Mouse (Mus musculus) cerebellum, postnatal 4 days (tissue): ENCODE data around the gene Asic2.

Source experiments
- DNase-seq, 2 experiments: peaks; one replicate each; pipeline ENCODE4 v3.0.0; 2022; ENCODE audit warnings: low spot score in 2 of 2, mixed read lengths in 1 of 2

Gene Asic2

DNA sequence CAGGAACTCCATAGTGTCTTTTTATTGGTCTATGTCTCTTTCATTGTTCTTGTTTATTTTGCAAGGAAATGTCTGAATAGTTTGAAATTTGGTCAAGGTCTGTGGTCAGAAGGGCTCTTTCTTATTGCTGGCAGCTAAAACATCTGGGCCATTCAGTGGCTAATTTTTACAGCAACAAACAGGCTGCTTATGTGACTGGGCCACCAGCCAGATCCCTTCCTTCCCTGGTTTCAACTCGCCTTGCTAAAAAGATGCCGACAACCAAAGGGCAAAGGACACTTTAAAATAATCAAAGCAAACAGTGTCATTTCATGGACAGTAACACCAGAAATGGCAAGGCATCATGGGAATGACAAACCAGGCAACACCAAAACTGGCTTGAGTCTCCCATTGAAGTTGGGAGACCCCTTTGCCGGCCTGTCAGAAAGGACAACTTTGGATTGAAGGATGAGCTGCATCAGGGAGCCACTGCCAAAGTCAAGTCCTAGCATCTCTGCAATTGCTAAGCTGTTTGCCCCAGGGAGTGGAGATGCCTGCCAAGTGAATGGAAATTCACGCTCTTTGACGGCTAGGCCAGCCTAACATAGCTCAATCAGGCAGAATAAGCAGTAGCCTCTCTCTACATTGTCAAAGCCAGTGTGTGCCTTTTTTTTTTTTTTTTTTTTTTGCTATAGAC, 123.1 kb downstream of the Asic2 start:
- peak; percentile 36 to 66 for DNase-seq

DNA sequence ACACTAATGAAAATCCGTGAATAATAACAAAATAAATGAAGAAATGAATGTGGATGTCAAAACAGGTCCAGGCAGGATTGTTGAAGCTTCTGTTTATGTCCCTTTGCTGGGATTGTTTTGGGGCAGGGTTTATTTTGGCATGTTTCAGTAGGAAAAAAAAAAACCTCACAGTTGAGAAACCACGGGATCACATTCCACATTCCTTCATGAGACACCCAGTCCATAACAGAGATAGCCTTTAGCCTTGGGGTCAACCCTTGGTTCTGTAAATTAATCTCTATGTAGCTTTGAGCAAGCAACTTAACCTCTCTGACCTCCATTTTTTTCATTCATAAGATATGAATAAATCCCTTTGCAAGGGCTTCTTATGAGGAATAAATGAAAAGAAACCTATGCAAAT, 127.3 kb downstream of the Asic2 start:
- DNase-seq = no peak

DNA sequence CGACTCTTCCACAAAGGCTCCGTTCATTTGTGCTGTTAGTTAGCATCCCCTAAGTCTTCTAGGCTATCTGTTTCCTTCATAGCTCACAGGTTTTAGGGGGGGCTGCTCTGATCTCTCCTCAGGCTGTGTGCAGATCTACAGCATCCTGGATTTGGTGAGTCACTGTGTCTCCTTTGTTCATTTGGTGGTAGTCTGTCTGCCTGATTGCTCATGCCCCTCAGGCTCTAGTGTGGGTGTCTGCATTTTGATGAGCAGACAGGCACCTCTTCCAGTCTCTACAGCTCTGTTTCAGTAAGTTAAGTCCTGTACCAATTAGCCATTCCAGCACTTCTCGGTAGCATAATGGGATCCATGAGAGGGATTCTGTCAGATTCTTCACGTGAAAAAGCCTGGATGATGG, 129.8 kb downstream of the Asic2 start:
- no peak for DNase-seq

DNA sequence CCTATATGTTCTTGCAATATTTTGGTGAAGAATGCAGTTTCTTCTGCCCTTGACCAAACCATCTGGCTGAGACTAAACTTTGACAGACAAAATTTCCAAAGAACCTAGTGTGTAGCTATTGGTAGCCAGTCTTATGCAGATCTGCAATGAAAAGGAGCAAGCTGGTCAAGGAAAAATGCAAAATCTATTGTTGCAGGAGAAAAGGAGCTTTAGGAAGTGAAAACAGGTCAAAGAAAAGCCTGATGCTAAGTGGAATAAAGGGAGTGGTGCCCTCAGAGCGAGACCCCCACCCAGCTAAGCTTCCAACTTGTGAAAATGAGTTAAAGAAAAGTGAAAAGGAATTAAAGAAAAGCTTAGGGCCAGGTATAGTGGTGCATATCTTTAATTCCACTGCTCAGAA, 135.9 kb downstream of the Asic2 start:
- DNase-seq = no peak

DNA sequence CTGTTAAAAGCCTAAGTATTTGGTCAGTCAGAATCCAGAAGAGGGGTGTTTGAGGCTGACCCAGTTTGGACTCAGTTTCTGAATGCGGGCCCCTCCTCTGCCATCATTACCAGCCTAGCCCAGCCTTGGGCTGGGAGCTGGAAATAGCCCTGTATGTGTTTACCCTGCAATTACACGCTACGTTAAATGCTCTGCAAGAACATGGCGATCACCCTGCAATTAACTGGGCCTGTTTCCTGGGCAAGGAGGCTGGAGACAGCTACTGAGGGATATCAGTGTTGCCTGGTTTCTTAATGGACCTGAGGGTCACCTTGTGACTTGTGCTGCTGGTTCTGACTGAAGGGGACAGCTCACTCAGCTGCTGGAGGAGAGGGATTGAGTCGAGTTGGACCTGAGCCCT, 151.7 kb downstream of the Asic2 start:
- DNase-seq = no peak

DNA sequence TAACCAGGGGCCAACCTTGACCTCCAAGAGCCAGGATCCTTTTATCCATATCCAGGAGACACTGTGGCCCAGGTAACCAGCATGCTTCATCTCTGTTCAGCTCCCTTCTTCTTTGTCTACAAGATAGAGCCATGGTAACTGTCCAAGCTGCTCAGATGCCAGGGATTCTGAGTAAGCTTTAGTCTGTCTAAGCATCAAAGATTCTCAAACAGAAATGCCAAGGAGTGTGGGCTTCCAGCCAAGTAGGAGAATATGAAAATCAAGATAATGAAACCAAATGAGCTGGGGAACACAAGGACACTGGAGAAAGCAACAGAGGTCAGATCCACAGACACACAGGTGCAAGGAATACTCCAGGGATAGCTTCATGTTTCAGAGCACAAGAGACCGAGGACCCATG, 153.4 kb downstream of the Asic2 start:
- no peak for DNase-seq

DNA sequence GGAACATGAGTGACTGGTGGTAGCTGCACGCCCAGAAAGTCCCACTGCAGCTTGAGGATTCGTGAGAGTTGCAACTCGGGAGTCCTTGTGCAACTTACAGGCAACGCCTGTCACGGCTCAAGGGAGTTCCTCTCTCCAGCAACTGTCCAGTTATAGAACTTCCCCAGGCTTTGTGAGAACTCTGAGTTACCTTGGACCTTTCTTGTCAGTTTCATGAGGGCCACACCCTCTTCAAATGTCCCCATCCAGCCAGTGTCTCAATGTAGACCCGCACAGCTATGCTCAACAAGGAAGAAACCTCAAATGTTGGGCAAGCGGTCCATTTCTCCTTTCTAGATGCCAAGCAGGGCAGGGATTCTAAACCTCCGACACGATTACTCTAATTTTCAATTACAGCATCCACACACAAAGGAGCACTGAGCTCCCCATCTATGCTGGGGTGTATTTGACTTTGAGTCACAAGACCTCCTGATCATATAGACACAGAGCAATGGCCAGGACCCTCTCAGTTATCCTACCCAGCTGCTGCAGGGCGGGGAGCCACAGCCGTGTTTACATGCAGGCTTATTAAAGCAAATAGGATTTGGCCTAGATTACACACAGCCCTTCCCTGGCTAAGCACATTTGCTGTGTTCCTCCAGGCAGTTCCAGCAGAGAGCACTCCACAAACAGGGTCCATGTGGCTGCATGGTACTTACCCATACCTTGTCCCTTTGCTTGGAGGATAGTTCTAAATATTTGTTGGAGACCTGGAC, 161.2 kb downstream of the Asic2 start:
- DNase-seq = no peak

DNA sequence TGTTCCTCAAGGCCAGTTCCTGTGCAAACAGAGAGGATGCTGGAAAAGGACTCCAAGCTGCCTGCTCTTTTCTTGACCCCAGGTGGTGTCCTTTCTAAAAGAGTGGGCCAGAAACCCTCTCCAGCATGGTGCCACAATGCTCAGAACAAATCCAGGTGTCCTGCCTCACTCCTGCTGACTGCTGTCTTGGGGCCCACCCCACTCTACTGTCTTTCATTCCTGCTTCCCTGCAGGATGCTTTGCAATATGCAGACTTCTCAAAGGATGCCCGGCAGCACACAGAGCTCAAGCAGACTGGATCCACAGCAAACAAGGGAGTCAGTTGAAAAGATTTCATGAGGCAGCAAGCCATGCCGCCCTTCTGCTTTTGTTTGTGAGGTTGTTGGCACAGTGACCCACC, 164.7 kb downstream of the Asic2 start:
- DNase-seq = no peak

DNA sequence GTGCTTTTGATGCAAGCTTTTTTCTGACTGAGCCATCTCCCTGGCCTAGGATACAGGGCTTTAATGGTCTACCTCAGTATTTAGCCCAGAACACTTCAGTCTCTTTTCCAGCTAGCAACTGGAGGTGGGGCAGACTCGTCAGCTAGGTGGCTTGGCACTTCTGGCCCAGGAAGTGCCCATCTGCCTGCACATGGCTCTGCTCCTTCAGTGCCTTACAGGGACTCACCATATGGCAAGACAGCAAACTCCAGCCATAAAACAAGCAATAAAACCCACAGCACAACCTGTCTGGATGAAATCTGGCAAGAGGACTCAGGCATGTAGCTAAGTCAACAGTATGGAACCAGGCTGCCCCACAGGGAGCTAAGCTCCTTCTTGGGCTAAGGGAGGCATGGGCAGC, 165.6 kb downstream of the Asic2 start:
- no peak for DNase-seq

DNA sequence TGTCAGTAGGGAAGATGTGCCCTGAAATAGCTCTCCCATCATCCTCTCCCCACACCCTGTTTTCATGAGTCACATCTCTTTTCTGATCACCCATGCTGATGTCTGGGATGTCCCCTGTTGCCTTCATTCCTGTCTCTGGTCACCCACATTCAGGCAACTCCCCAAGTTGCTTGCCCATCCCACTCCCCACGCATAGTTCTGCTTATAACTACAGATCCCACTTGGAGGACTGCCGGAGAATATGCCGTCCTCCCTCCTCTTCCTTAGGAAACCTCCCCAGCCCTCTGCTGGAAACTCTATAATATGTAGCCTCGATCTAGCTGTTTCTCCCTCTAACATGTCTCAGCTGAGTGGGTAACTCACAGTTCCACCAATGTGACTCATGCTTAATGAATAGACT, 167.4 kb downstream of the Asic2 start:
- DNase-seq = no peak

DNA sequence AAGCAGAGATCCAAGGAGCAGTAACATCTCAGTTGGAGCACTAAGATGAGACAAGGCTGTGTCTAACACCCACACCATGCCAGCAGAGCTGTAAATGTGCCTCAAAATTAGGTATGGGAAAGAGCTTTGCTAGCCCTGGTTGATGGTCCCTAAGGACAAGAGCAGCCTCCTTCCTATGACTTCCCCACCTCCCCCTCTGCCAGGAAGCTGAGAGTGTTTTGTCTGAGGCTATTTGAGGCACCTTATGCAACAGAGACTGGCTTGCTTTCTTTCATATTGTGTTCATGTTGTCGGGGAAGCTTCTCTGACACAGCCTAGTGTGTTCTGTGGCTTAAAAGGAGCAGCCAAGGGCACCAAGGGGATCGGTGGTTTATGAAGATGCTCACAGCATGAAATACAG, 174.7 kb downstream of the Asic2 start:
- no peak for DNase-seq

DNA sequence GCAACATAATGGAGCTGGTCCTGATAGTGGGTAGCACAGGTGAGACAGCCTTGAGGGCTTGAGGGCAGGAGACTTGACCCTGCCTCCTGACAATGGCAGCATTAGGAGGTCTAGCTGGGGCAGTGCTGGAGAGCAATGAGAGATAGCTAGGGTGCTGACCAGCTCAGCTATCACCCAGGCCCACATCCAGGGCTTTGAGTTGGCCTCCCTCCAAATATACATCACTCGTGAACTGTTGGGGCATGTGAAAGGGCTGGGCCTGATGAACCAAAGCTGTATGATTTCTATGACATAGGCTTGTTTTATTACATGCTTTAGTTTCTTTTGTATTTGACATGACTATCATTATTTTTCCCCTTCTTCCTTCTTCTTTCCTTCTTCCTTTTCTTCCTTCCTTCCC, 176.7 kb downstream of the Asic2 start:
- DNase-seq = no peak

DNA sequence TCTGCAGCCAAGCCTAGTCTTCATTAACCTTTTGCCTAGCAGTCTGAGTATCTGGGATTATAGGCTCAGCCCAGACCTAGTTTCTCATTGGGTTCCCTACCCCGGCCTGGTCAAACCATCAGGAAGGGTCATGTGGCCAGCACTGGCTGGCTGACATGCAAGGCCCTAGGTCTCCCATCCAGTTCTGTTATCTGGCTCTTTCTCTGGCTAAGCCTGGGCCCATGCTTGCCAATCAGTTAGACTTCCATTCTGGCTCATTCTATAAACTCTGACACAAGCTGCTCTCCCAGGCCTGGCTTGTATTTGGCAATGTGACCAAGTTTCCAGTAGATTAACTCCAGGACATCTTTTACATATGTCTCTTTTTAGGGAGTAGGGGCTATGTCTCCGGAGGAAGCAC, 187.7 kb downstream of the Asic2 start:
- peak in 1 of 2 experiments; percentile 30 for DNase-seq

DNA sequence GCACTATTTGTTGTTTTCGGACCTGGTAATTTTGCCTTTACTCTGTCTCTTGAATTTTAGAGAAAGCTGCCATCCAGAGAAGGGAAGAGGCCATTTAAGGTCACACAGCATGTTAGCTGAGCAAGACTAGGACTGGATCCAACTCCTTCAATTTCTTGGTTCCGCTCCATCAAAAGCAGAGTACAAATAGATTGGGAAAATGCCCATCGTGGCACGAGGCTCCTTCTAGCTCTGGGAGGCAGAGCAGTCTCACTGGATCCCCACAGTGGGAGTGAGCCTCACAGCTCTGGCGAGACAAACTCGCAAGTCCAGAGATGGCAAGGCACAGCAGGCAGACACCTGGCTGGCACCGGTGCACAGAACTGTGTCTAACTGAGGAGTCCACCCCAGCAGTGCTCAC, 188.4 kb downstream of the Asic2 start:
- DNase-seq = peak in 1 of 2 experiments; percentile 55

DNA sequence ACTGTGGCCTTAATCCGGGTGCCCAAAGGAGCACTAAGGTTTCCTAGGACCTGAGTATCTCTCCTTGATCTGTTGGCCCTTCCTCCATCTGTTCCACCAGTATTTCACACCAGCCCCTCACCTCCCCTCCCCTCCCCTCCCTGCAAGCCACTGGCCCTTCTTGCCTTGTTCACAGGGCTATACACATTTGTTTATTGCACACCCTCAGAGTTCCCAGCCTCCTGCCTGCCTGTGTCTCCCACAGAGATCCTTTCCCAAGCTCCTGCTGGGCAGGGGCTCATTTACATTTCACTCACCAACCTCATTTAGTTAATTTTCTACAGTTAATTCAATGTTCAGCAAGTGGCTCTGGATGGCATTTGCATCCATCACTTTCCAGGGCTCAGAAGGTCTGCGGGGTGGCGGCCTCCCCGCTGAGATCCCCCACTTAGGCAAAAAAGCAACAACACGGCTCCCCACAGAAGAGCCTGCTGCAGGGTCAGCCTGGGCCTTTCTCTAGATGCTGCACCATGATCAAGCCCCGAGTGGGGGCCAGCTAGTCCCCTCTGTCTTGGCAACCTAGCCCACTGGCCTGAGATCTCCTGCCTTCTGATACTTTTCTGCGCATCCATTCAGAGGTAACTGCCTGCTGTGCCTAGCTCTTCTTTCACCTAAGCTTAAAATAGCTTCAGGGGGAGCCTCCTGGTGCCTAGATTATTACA, 196.9 kb downstream of the Asic2 start:
- no peak for DNase-seq

DNA sequence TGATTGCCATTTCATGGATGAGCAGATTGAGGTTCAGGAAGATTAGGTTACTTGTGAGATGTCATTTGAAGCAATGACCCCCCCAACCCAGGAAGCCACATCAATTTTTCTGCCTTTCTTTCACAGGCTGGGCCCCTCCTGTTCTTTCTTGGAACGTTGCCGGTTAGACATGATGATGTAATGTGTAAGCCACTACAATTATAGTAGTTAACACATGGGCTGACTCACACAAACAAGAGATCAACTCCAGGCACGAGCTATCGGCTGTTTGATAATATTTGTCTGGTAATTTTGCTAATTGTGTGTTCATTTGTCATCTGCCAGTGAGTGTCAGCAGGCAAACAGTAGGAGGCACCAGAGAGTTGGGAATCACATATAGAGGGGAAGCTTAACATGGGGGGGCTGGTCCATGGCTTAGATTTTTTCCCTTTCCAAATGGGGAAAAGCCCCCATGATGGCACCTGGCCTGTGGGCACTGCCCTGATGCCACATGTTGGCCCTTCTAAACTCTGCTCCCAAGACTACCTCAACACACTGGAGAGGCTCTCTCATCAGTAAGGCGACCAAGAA, 198.5 kb downstream of the Asic2 start:
- DNase-seq = no peak

DNA sequence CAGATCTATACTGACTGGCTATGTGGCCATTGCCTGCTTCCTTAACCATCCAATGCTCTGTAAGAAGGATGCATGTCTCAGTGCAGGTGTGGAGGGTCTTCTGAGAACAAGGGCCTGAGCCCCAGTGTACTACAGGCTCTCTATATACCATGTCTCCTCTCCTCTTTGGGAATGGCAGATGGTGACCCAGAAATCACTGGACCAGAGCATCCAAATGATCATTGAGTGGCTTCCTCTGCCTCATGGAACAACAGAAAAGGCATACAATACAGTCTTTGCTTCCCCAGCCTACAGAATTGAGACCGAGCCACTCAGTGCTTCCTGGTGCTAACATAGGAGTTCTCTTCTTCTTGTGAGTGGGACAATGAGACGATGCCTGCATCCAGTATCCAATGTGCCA, 200.0 kb downstream of the Asic2 start:
- no peak for DNase-seq

DNA sequence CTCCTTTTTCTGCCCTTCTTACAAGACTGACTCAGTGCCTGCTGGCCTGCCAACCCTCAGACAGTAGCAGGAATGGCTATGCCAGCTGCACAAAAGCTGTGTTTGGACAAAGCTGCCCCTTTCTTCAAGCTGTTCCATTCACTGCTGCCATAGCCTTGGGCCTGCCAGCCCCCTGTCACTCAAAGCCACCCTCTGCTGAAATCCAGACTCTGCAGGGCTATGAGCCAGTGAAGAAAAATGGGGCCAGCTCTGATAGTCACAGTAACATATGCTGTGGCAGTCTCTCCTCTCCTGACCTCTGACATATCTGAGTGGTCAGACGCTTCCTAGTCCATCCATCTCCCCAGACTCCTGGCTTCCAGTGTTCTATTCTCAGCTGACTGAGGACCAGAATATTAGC, 200.5 kb downstream of the Asic2 start:
- peak in 1 of 2 experiments; percentile 74 for DNase-seq

DNA sequence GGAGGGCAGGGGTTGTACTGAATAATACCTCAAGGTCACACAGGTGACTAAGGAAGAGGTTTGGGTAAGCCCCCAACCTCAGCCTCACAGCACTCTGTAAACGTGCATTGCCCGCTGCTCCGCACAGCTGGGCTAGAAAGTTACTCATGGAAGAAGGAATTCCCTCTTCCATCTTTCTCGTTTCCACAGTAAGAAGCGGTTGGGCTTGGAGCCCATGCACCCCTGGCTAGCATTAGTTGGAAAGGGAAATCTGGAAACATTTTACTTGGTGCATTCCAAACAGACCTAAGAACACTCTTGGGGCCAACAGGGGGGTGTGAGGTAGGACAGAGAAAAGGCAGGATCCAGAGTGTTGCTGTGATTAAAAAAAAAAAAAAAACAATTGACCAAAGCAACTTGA, 203.0 kb downstream of the Asic2 start:
- no peak for DNase-seq

DNA sequence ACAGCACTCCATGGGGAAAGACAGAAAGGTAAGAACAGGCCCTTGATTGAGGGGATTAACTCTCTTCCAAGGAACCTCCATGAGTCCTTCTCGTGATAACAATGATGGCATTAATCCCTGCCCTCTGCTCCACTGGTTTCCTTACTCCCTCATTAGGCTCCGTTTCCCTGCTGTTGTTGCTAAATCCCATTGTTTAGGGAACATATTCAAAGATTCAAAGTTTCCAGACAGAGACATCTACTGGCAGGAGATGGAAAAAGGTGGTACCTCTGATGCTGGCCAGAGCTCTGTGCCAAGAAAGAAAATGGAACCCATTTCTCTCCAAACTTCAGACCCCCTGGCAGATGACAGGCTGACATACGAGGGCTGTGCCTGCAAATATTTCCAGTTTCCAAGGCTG, 203.5 kb downstream of the Asic2 start:
- no peak for DNase-seq

DNA sequence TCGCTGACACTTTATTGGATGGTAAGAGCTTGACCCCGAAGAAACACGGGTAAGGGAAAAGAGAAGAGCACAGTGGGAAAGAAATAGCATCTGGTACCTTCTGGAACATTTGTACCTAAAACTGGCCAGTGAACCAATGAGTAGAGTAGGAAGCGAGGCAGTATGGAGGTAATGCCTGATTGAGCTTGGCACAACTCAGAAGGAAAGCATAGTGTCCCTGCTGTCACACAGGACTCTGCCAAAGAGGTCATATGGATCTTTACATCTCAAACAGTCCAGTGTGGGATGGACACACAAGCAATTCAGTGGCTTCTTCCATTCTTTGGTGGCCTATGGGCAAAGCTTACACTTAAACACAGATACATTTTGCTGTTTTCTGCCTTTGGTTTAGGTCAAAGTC, 211.0 kb downstream of the Asic2 start:
- DNase-seq = no peak

DNA sequence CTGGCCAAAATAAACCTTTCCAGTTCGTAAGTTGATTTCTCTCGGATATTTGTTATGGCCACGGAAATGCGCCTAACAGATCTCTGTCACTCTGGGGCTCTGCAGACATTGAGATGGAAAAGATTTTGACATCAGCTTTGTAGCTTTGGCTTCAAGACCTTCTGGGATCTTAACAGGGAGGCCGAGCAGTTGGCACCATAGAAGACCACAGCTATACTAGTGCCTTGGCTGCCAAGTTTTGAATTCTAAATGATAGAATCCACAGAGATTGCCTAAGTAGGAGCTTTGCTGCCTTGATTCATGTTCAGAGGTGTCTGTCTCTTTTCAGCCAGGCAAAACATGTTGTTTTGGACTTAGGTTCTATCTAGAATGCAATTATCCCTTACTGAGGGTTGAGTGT, 217.4 kb downstream of the Asic2 start:
- no peak for DNase-seq

DNA sequence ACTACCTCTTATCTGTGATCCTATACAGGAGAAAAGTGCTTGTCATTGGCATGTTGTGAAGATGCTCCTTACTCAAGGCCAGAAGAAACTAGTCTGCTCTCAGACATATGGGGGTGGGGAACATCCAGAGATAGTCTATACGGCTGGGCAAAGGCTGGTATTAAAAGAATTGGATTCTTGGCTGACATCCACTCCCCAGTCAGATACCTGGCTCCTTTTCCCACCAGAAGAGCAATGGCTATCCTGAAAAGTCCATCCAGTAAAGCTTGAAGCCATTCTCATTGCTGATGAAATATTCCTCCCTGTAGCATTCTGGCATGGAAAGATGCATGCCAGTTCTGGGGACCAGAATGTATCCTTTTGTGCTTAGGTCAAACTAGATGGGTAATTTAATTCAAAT, 218.2 kb downstream of the Asic2 start:
- no peak for DNase-seq
